Mouse (Mus musculus) CD4-positive helper T cell, adult 2 months (primary cell): Measurements from ENCODE around the gene Llgl2.

Source experiments
- DNase-seq: peaks from one replicate; pipeline ENCODE4 v3.0.0-alpha.2; 2012; ENCODE audit warnings: low read depth, missing footprints, low spot score

The Llgl2 gene

GRCm38 (mm10) chr11:115823774-115824740 lies at the start of gene Llgl2:
Gene Llgl2 (plus strand): TSS chr11:115824049.
- DNase-seq, result peak; percentile 91

- no peak for DNase-seq
Measured at GRCm38 (mm10) chr11:115774653-115775052, 49.2 kb upstream of the Llgl2 start.

- no peak for DNase-seq
Measured at GRCm38 (mm10) chr11:115775821-115776665, 47.8 kb upstream of the Llgl2 start.

- DNase-seq, result no peak
Measured at GRCm38 (mm10) chr11:115776954-115777353, 46.9 kb upstream of the Llgl2 start.

- DNase-seq, result no peak
Measured at GRCm38 (mm10) chr11:115777487-115778335, 46.1 kb upstream of the Llgl2 start.

GRCm38 (mm10) chr11:115779038-115779571 lies 44.7 kb upstream of the Llgl2 start:
- no peak for DNase-seq

GRCm38 (mm10) chr11:115780141-115781070 lies 43.4 kb upstream of the Llgl2 start:
- DNase-seq, result no peak

GRCm38 (mm10) chr11:115786473-115786872 lies 37.4 kb upstream of the Llgl2 start:
- DNase-seq, result no peak

GRCm38 (mm10) chr11:115789787-115790186 lies 34.1 kb upstream of the Llgl2 start:
- no peak for DNase-seq

- DNase-seq, result no peak
Measured at GRCm38 (mm10) chr11:115791919-115792318, 31.9 kb upstream of the Llgl2 start.

GRCm38 (mm10) chr11:115792353-115792752 lies 31.5 kb upstream of the Llgl2 start:
- no peak for DNase-seq

- no peak for DNase-seq
Measured at GRCm38 (mm10) chr11:115796898-115797297, 27.0 kb upstream of the Llgl2 start.

- no peak for DNase-seq
Measured at GRCm38 (mm10) chr11:115797665-115798064, 26.2 kb upstream of the Llgl2 start.

GRCm38 (mm10) chr11:115800981-115801380 lies 22.9 kb upstream of the Llgl2 start:
- no peak for DNase-seq

- no peak for DNase-seq
Measured at GRCm38 (mm10) chr11:115803072-115803709, 20.7 kb upstream of the Llgl2 start.

GRCm38 (mm10) chr11:115805005-115805404 lies 18.8 kb upstream of the Llgl2 start:
- DNase-seq, result no peak

- DNase-seq, result no peak
Measured at GRCm38 (mm10) chr11:115806154-115806553, 17.7 kb upstream of the Llgl2 start.

GRCm38 (mm10) chr11:115807306-115807705 lies 16.5 kb upstream of the Llgl2 start:
- DNase-seq, result no peak

- no peak for DNase-seq
Measured at GRCm38 (mm10) chr11:115807971-115808370, 15.9 kb upstream of the Llgl2 start.
